Mouse (Mus musculus): Measurements from ENCODE around the gene Vwa3b.
A peak's percentile ranks its signal among the peaks of the same experiment; 100 is the strongest.

The Vwa3b gene

GRCm38 (mm10) chr1:37130012-37130570, 103.7 kb downstream of the Vwa3b start:
- no peak for DNase-seq

- DNase-seq = no peak
Measured at GRCm38 (mm10) chr1:37131146-37131545, 104.8 kb downstream of the Vwa3b start.

- no peak for DNase-seq
Measured at GRCm38 (mm10) chr1:37132433-37132832, 106.0 kb downstream of the Vwa3b start.

GRCm38 (mm10) chr1:37145966-37146365, 119.6 kb downstream of the Vwa3b start:
- DNase-seq = no peak

- no peak for DNase-seq
Measured at GRCm38 (mm10) chr1:37149866-37150265, 123.5 kb downstream of the Vwa3b start.

- no peak for DNase-seq
Measured at GRCm38 (mm10) chr1:37151896-37152295, 125.5 kb downstream of the Vwa3b start.

GRCm38 (mm10) chr1:37166066-37166465, 139.7 kb downstream of the Vwa3b start:
- DNase-seq = no peak

GRCm38 (mm10) chr1:37167918-37168317, 141.5 kb downstream of the Vwa3b start:
- no peak for DNase-seq

- DNase-seq = no peak
Measured at GRCm38 (mm10) chr1:37177874-37178273, 151.5 kb downstream of the Vwa3b start.

- DNase-seq = no peak
Measured at GRCm38 (mm10) chr1:37179852-37180251, 153.5 kb downstream of the Vwa3b start.

GRCm38 (mm10) chr1:37187050-37187449, 160.7 kb downstream of the Vwa3b start:
- no peak for DNase-seq

GRCm38 (mm10) chr1:37194607-37195006, 168.2 kb downstream of the Vwa3b start:
- DNase-seq = no peak

GRCm38 (mm10) chr1:37201406-37201805, 175.0 kb downstream of the Vwa3b start:
- no peak for DNase-seq

GRCm38 (mm10) chr1:37207743-37208142, 181.3 kb downstream of the Vwa3b start:
- no peak for DNase-seq

- DNase-seq = no peak
Measured at GRCm38 (mm10) chr1:37212375-37212774, 186.0 kb downstream of the Vwa3b start.

GRCm38 (mm10) chr1:37214144-37214543, 187.7 kb downstream of the Vwa3b start, which contains the start of gene Cnga3:
Gene Cnga3 (plus strand): TSS chr1:37214434.
- no peak for DNase-seq

- DNase-seq = peak; percentile 11
Measured at GRCm38 (mm10) chr1:37218386-37218785, 192.0 kb downstream of the Vwa3b start.

- no peak for DNase-seq
Measured at GRCm38 (mm10) chr1:37219593-37219992, 193.2 kb downstream of the Vwa3b start.

GRCm38 (mm10) chr1:37220134-37220907, 193.9 kb downstream of the Vwa3b start:
- no peak for DNase-seq

GRCm38 (mm10) chr1:37222002-37222401, 195.6 kb downstream of the Vwa3b start:
- DNase-seq = no peak

GRCm38 (mm10) chr1:37230404-37230803, 204.0 kb downstream of the Vwa3b start:
- no peak for DNase-seq

- no peak for DNase-seq
Measured at GRCm38 (mm10) chr1:37231295-37231701, 204.9 kb downstream of the Vwa3b start.

Data from kidney, adult 11 months (tissue).